Mouse (Mus musculus) neutrophil, adult 5-6 weeks (primary cell): ENCODE measurements around the gene Pdss2. TPM values are rescaled to one million over a fixed set of nuclear protein-coding genes. Genes with fewer than 3 reads are reported as not detected.

ENCODE experiments used
- ATAC-seq: fragments of 151-379, 151-347 bp; 2 replicates; pipeline ENCODE4 v1.8.0; 2017; ENCODE audit warnings: mild to moderate bottlenecking, moderate TSS enrichment; ENCODE audit not compliant: insufficient number of reproducible peaks, poor library complexity, low FRiP score, severe bottlenecking; ENCODE audit errors: extremely low read depth
- total RNA-seq: library from RNA; stranded (forward); fragments of 200-1000 nt; gene quantifications from 2 replicates; pipeline ENCODE4 v1.2.3, GENCODE M21; 2017

Pdss2 gene
- total RNA-seq = 12.9 and 13.0 TPM in 2 replicates

- peak; percentile 100 for ATAC-seq
Observed at GRCm38 (mm10) chr10:43220910-43221625, at the start of gene Pdss2. Pdss2 (plus strand) TSS chr10:43221486.

DNA sequence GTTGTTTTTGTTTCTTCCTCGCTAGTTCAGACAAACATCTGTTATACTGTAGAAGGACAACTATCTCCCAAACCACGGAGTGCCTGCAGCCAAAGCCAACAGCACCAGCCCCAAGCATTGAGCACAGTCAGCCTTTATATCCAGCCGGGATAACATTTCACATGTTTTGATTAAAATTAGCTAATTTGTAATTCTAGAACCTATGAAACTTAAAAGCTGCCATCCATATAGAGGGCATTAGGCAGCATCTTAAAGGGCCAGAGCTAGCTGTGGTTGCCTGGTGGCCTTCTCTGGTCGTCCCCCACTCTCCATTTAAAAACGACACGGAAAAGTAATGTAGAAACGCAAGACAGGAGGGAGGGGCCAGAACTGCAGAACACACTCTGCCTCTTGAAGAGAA is 49.2 kb upstream of the Pdss2 start:
- ATAC-seq = no peak

DNA sequence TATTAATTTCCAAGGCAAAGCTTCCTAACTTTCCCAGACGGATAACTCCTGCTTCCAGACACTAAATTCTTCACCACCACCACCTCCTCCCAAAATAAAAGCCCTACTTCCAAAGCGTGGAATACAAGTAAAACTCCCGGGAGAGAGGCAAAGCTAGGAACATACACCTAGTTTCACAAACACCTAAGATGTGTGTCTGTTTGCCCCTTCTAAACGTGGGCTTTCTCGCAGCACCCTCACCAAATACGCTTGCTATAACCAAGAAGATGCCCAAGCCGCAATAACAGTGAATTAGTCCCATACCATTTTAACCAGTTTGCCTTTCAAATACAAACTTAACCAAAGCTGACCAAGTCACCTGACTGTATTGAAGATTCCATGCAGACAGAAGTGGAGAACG is 48.7 kb upstream of the Pdss2 start:
- ATAC-seq = no peak

- ATAC-seq = no peak
Observed at GRCm38 (mm10) chr10:43173141-43173827, 48.0 kb upstream of the Pdss2 start.

- ATAC-seq = no peak
Observed at GRCm38 (mm10) chr10:43173828-43174325, 47.4 kb upstream of the Pdss2 start.

- no peak for ATAC-seq
Observed at GRCm38 (mm10) chr10:43174326-43175155, 46.7 kb upstream of the Pdss2 start, which contains the start of the genes Sobp and 9030612E09Rik. Sobp (minus strand) TSS chr10:43174530. 9030612E09Rik (plus strand) TSS chr10:43174704.

- ATAC-seq = no peak
Observed at GRCm38 (mm10) chr10:43175156-43175601, 46.1 kb upstream of the Pdss2 start.

DNA sequence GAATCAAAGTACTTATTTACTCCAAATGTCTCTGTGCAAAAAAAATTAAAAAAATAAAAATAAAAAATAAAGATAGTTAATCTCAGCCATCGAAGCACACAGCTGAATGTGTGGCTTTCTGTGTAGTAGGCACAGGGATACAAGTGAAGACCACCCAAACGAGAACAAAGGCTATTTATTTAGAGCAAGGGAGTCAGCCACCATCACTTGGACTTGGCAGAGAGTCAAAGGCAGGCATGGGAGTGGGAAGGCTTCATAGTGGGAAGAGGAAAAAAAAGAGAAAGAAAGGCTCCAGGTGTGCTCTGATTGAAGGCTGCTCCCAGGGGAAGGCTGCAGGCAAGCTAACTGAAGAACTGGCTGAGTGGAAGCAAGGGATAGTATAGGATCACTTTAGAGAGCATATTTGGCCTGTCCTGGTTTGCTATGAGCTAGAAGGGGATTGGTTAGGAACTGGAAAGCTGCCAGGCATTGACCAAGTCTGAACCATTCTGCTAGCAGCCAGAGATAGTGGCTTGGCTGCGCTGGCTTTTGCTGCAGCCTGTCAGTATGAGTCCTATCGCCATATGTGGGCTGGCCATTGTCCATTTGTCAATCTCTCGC is 40.9 kb upstream of the Pdss2 start:
- ATAC-seq = no peak

GRCm38 (mm10) chr10:43200206-43200605 is 21.1 kb upstream of the Pdss2 start:
- ATAC-seq = no peak

- ATAC-seq = no peak
Observed at GRCm38 (mm10) chr10:43203865-43204264, 17.4 kb upstream of the Pdss2 start.

DNA sequence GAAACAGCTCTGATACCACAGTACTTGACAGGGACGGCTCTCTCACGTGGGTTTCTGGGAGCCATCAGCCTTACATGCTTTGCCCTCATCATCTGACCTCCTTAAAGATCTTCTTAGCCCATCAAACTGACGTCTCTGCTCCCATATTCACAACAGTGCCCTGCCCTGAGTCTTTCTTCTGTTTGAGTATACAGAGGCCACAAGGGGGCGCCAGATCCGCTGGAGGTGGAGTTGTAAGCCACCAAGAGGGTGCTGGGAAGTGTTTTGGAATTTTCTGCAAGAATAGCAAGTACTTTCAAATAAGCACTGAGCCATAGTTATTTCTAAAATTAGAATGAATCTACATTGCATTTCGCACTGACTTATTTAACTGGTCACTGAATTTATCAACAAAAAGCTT is 9.4 kb upstream of the Pdss2 start:
- ATAC-seq = 0 out of 2 replicates have a peak, but pooled peaks have one; percentile 26

DNA sequence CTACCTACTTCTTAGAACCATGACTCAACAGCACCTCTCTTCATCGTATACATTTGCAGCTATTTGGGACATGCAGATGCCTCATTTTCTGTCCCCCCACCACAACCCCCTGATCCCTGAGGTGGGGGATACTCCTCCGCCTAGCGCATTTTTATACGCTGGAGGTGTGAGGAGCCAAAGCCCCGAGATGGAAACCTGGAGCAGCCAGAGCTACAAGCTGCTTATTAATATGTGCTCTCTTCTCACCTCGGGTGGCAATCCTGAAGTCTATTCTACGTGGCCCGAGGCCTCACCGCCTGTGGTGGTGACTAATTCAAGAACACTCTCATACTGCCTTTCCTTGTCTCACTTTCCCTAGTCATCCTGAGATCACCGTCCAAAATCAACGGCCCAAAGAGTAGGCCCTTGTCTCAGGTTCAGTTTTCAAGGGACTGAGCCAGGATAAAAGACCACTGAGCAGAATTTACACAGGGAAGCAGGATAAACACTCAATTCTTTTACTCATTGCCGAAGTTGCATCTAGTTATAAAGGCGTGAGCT is 3.9 kb upstream of the Pdss2 start:
- ATAC-seq = no peak

DNA sequence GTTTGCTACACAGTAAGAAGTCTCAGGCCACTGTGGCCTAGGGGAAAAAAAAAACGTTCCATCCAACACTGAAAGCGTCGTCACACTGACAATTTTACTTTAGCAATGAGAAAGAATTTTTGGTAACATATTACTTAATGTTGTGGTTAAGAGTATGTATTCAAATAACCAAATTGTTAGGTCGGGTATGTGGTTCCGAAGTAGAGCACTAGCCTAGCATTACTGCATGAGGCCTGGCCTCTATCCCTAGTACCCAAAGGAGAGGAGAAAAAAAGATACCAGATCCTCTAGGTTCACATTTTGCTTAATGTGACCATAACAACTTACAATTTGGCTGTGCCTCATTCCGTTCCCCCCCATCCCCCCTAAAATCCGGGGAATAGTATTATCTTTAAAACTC is 807 bp upstream of the Pdss2 start:
- ATAC-seq = no peak

DNA sequence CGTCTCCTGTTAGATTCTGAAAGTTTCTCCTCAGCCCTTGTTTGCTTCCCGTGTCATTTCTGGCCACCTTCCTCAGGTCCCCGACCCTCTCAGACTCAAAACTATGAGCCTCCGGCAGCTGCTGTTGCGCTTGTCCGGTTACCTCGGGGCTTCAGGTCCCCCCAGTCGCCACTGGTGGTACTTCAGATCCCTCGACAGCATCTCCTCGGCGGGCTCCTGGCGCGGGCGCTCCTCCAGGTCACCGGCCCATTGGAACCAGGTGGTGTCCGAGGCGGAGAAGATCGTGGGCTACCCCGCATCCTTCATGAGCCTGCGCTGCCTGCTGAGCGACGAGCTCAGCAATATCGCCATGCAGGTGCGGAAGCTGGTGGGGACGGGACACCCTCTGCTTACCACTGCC is 373 bp downstream of the Pdss2 start:
- no peak for ATAC-seq

- no peak for ATAC-seq
Observed at GRCm38 (mm10) chr10:43223391-43223790, 2.1 kb downstream of the Pdss2 start.

DNA sequence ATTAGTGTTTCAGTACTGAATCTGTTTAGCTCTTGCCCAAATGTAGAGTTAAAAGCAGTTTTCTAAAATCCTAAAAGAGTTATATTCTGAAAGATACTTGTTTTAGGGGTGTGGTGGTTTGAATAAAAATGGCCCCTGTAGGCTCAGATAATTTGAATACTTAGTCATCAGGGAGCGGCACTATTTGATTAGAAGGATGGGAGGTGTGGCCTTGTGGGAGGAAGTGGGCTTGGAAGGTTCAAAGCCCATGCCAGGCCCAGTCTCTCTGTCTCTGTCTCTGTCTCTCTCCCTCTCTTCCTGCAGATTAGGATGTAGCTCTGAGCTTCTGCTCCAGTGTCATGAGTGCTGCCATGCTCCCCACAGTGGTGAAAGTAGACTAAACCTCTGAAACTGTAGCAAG is 5.1 kb downstream of the Pdss2 start:
- ATAC-seq = no peak

- ATAC-seq = no peak
Observed at GRCm38 (mm10) chr10:43229236-43229635, 8.0 kb downstream of the Pdss2 start.

GRCm38 (mm10) chr10:43234522-43234921 is 13.2 kb downstream of the Pdss2 start:
- ATAC-seq = no peak

DNA sequence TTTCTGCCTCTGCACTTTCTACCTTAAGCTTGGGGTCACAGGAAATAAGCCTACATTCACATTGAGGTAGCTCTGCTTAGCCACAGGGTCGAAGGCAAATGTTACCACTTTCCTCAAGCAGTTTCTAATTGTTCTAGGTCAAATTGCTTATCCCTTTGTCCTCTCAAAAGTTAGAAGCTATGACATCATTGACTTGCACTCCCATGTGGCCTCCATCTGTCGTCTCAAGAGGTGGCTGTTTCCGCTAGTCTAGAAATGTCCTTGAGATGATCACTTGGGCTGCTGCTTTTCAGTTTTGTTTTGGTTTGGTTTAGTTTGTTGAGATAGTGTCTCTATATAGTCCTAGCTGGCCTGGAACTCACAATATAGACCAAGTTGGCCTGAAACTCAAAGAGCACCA is 13.7 kb downstream of the Pdss2 start:
- no peak for ATAC-seq
